Mouse (Mus musculus) CD4-positive, CD25-positive, alpha-beta regulatory T cell, adult 2 months (primary cell): Measurements from ENCODE around the gene Nfatc2.
A peak's percentile ranks its signal among the peaks of the same experiment; 100 is the strongest.

ENCODE experiments used
- DNase-seq: peaks from one replicate; pipeline ENCODE4 v3.0.0-alpha.2; 2012; ENCODE audit warnings: low read depth, low spot score

The Nfatc2 gene

DNA sequence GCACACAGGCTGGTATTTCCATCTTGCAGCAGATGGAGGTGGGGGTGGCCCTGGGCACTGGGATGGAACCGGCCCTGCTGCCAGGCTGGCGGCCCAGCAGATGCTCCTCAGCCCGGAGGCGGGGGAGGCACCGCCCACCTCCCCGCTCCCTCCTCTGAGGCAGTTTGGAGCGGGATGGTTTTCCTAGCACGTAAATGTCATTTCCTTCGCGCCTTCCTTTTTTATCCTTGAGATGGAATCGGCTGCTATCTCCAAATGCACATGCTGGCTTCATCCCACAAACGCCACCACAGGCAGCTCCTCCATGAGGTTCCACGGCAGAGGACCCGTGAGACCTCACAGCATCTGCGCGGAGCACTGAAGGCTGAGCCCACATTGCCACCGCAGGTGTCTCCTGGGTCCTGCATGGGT is 160.5 kb downstream of the Nfatc2 start:
- no peak for DNase-seq

DNA sequence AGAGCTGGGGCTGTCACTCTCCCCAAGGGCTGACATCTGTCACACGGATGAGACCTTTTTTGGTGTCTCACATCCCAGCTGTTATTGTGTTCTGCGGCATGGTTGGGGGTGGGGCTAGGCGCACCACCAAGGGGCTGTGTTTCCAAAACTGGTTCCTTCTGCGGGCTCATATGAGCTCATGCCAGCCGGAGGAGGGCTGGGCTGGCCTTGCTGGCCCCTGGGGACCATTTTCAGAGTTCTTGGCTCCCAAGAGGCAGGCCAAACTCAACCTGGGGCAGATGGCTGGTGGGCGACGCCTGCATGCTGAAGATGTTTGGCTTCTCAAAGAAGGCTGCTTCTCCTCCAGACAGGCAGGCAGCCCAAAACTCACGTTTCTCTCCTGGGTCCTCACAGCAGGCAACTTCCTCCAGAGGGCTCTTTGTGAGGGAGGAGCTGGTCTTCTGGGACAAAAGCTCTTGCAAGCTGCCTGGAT is 162.4 kb downstream of the Nfatc2 start:
- DNase-seq: no peak

DNA sequence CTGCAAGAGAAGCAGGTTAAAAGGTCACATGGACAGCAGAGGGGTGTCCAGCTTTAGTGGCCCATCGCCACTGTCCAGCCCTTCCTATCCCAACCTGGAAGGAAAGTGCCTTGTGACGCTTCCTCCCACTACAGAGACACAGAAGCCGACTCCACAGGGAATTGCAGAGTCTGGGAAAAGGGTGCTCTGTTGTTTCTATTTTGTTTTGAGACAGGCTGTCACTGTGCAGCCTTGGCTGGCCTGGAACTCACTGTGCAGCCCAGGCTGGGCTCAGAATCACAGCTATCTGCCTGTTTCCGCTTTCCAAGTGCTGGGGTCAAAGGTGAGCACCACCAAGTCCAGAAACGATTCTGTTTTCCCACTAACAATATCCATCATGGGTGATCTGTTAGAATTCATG is 167.3 kb downstream of the Nfatc2 start:
- no peak for DNase-seq

DNA sequence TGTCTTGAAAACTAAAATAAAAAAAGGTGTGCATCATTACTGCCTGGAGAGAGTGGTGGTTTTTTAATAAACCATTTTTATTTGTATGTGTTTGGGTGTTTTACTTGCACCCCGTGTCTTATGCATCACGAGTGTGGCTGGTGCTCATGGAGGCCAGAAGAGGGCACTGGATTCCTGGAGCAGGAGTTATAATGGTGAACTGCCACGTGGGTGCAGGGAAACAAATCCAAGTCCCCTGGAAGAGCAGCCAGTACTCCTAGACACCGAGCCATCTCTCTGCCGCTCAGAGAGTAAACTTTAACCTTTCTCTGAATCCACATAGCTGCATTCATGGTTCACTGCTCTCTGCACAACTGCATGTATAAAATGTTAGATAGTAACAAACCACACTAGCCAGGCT is 168.1 kb downstream of the Nfatc2 start:
- no peak for DNase-seq

DNA sequence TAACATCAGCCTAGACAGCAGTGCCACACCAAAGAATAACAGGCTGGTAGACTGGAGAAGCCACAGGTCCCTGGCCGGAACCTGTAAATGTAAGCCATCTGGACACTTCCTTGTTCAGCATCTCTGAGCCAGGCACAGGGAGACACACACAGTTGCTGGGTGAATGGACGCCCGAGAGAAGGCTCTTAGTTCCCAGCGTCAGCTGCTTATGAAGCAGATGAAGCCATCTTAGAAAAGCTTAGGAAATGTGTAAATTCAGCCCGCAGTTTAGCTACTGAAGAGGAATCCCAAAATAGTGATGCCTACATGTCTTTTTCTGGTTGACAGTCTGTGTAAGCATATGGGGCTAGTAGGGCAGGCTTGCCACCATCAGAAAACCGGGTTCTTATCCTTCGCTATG is 169.1 kb downstream of the Nfatc2 start:
- DNase-seq: no peak

DNA sequence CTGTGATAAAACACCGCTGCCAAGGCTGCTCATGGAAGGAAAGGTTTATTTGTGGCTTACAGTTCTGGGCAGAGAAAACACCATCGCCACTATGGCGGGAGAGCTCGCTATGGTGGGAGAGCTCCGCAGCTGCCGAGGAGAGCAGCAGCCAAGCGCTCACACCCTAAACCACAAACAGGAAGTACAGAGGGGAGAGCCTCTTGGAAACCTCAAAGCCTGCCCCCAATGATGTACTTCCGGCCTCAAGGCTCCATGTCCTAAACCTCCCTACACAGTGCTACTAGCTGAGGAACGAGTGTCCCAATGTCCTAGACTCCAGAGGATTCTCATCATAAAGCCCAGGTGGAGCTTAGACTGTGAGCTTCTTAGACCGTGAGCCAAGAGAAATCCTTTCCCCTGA is 171.9 kb downstream of the Nfatc2 start:
- DNase-seq: peak; percentile 41

DNA sequence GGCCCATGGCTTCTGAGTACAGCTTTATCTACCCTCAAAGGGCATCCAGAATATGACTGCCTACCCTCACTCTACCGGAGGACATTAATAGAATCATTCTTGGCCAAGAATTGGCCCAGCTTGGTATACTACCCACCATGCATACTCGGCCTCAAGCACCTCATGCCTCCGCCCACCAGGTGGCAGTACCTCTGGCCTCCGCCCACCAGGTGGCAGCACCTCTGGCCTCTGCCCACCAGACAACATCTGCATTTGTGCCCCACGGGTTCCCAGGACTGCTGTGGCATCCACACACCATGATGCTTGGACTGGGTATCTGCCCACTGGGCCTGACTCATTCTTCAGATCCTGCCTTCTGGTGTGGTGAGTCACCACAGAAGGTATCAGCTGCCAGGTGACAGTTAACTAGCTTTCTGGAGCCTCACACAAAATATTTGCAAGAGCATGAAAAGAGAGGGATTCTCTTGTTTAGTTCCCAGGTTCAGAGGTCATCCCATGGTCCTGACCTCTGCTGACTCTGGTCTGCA is 173.0 kb downstream of the Nfatc2 start:
- peak; percentile 57 for DNase-seq
